Mouse (Mus musculus) heart, adult 11 months (tissue): ENCODE measurements around the gene Prickle4.

Source experiments
- DNase-seq: peaks from one replicate; pipeline ENCODE4 v3.0.0; 2022

Gene Prickle4

GRCm38 (mm10) chr17:47694503-47695336, at the start of gene Prickle4:
Gene Prickle4 (minus strand): TSS chr17:47694736.
- DNase-seq: peak; percentile 100

- no peak for DNase-seq
These were observed 49.5 kb upstream of the Prickle4 start for GRCm38 (mm10) chr17:47744086-47744485.

- DNase-seq: peak; percentile 92
These were observed 48.6 kb upstream of the Prickle4 start for GRCm38 (mm10) chr17:47742991-47743734.

- no peak for DNase-seq
These were observed 45.6 kb upstream of the Prickle4 start for GRCm38 (mm10) chr17:47740186-47740585.

GRCm38 (mm10) chr17:47738879-47739798, 44.6 kb upstream of the Prickle4 start:
- peak; percentile 95 for DNase-seq

GRCm38 (mm10) chr17:47738066-47738878, 43.7 kb upstream of the Prickle4 start:
- DNase-seq: peak; percentile 96

- peak; percentile 100 for DNase-seq
These were observed 42.9 kb upstream of the Prickle4 start for GRCm38 (mm10) chr17:47737271-47738065.

- peak; percentile 99 for DNase-seq
These were observed 42.3 kb upstream of the Prickle4 start, which contains the start of gene Tfeb for GRCm38 (mm10) chr17:47736856-47737255. Gene Tfeb (plus strand): TSS chr17:47737030.

GRCm38 (mm10) chr17:47735553-47736100, 41.1 kb upstream of the Prickle4 start:
- DNase-seq: no peak

GRCm38 (mm10) chr17:47730633-47731575, 36.4 kb upstream of the Prickle4 start:
- DNase-seq: no peak

- no peak for DNase-seq
These were observed 32.0 kb upstream of the Prickle4 start, which contains the start of gene Pgc for GRCm38 (mm10) chr17:47726566-47726965. Gene Pgc (plus strand): TSS chr17:47726842.

- no peak for DNase-seq
These were observed 26.6 kb upstream of the Prickle4 start for GRCm38 (mm10) chr17:47721183-47721582.

- DNase-seq: no peak
These were observed 20.5 kb upstream of the Prickle4 start for GRCm38 (mm10) chr17:47715037-47715436.

- no peak for DNase-seq
These were observed 18.5 kb upstream of the Prickle4 start for GRCm38 (mm10) chr17:47712889-47713571.

- no peak for DNase-seq
These were observed 17.3 kb upstream of the Prickle4 start for GRCm38 (mm10) chr17:47711883-47712282.

- no peak for DNase-seq
These were observed 15.5 kb upstream of the Prickle4 start for GRCm38 (mm10) chr17:47710036-47710435.

- no peak for DNase-seq
These were observed 14.4 kb upstream of the Prickle4 start for GRCm38 (mm10) chr17:47708972-47709371.

- DNase-seq: no peak
These were observed 13.4 kb upstream of the Prickle4 start for GRCm38 (mm10) chr17:47707961-47708360.

- no peak for DNase-seq
These were observed 11.7 kb upstream of the Prickle4 start for GRCm38 (mm10) chr17:47706196-47706595.
